Mouse (Mus musculus) ES-E14 (cell line): ENCODE results near the gene Efcab2.
A peak's percentile ranks its signal among the peaks of the same experiment; 100 is the strongest.

Experiments
- HCFC1 ChIP-seq: IDR thresholded peaks from 2 replicates; pipeline ENCODE4 v1.6.1; 2012; ENCODE audit warnings: low read length, inconsistent platforms, borderline replicate concordance; ENCODE audit not compliant: insufficient read depth
- MAFK ChIP-seq: IDR thresholded peaks from 2 replicates; pipeline ENCODE4 v1.6.1; 2014; ENCODE audit warnings: mild to moderate bottlenecking, low read depth, low read length, inconsistent platforms; ENCODE audit not compliant: insufficient read depth
- ZNF384 ChIP-seq: IDR thresholded peaks from 2 replicates; pipeline ENCODE4 v1.6.1; 2012; ENCODE audit warnings: low read depth, low read length, inconsistent platforms

DNA sequence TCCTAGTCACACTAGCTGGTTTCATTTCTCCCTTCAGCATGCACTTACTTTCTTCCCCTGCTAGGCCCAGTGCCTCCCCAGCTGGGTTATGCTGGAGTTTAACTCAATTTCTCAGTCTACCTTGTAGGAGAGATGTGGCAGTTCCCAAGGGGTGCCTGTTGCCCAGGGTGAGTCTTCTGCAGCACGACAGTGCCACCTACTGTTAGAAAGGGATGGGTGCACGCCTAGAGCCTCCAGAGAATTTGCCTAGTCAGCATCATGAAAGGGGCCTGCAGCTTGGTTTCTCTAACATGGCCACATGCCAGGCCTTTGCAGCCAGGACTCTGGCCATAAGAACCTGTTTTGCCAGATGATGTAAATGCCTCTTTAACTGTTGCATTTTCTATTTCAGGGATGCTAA, 57.8 kb downstream of the Efcab2 start:
- TF ChIP-seq HCFC1 (no peak), MAFK (peak; percentile 100), ZNF384 (no peak)
